Mouse (Mus musculus) megakaryocyte progenitor cell, adult 5-6 weeks (primary cell): ENCODE measurements at regions not wholly inside any gene's neighbourhood (a gene's known extent, or its start where the extent isn't known, plus 50 kb on each side); places are given as distances from the start of the nearest gene placed in this dataset.

Source experiments
- ATAC-seq: replicated peaks from 2 replicates; pipeline ENCODE4 v1.8.0; 2016; ENCODE audit warnings: mild to moderate bottlenecking, moderate TSS enrichment, inconsistent platforms; ENCODE audit not compliant: poor library complexity

DNA sequence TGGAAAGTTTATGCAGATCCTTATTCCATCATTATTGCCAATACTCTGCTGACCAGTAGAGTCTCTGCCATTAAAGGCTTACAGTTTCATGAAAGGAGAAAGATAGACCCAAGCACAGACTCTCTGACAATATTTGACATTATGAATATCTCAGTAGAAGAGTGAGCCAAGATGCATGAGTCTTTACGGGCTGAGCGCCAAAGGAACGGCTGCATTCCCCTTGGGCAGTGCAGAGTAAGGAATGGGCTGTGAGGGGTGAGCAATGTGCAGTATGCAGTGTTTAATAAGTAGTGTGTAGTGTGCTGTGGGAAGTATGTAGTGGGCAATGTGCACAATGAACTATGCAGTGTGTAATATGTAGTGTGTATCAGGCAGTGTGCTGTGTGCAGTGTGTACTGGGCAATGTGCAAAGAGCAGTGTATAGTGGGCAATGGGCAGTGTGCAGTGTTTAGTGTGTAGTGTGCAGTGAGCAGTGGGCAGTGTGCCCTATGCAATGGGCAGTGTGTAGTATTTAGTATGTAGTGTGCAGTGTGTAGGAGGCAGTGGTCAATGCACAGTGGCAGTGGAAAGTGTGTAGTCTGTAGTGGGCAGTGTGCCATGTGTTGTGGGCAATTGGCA is 671.8 kb downstream of the 5730522E02Rik start:
- ATAC-seq, result no peak

DNA sequence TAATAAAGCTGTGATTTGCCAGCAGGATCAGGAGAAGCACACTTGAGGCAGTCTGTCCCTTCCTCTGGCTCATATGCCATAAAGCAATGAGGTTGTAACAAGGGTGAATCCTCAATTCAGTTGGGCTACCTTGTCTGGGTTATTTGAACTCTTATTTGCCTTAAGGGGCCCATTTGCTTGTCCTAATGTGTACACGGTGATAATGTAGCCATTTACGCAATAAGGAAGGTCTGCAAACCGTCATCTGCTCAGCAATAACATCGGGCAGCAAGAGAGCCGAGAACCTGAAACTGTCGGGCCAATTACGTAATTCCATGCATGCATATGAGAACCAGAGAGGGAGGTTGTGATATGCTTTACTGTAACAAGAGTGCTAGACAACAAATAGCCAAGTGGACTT is 674.5 kb downstream of the 5730522E02Rik start:
- ATAC-seq, result no peak; the same call in 1 of the 2 replicates

DNA sequence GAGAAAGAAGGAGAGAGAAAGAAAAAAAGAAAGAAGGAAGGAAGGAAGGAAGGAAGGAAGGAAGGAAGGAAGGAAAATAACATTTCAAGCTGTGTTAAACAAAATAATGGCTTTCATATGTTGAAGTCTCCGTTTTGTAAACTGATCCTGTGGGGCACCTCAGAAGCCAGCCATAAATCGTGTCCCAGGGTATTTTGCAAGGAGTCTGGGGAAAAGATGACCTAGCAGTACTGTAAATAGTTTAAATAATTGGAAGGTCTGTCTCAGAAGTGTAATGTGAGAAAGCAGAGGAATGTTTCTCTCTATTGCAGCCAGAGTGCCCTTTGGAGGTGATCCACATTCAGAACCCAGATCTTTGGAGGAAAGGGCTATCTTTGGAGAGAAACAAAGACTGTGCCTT is 677.5 kb downstream of the 5730522E02Rik start:
- ATAC-seq, result no peak

DNA sequence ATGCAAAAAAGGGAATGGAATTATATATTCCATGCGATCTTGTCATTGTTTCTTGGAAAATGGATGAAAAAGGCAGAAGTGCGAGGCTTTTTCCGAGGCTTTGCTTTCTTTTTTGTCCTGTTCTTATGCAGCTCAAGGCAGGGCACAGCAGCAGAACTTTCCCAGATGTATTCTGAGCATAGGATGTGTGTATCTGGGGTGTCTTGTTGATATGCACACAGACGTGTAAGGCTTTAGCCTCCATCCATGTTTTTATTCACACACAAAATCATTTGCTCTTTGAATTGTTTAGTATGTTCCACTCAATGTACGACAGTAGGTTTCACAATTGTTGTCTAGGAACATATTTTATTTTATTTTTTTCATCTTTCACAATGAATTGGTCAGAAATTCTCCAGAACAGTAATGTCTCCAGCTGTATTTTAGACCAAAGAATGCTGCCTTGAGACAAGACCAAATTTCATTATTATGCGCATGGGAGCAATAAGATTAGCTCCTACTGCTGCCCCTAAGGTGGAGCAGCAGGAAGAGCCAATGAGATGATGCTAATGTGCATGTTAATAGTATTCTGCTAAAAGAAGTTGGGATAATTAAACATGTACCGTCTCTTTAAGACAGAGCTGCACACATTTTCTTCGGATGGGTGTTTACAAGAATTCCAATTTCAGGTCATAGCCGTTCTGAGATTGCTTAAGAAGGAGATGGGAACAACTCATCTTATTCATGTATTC is 678.7 kb downstream of the 5730522E02Rik start:
- ATAC-seq, result no peak

DNA sequence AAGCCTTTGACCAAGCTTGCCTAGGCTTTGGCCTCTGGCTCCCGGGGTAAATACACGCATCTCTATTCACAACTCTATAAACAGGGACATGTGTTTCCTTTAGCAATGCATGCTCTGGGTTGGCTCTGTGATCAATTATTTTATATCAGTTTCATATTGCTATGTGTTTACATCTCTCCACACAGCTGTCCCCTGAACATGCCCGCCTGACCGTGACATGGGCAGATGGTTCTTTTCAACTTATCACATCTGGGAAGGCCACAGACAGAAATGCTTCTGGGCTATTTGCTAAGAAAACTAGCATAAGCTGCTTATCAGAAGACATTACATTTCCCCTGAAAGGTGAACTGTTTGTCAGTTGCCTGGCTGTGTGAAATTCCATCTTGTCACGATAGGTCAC is 682.5 kb downstream of the 5730522E02Rik start:
- no peak for ATAC-seq

DNA sequence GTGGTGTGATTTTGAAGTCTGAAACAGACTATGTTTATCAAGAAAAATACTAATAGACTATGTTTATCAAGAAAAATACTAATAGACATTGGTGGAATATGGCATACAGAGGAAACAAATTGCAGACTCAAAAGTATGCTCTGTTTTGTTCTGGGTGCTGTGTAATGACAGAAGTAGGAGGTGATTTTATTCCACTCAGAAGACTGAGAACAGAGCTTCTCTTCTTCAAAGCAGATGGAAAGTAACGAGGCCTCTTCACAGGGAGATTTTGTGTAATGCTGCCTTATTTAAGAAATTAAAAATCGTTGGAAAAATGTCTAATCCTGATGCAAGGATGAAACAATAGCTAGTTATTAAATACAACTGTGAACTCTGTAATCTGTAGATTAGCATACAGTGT is 691.7 kb downstream of the 5730522E02Rik start:
- no peak for ATAC-seq

GRCm38 (mm10) chr11:25518131-25518530 is 692.4 kb downstream of the 5730522E02Rik start:
- ATAC-seq, result no peak

DNA sequence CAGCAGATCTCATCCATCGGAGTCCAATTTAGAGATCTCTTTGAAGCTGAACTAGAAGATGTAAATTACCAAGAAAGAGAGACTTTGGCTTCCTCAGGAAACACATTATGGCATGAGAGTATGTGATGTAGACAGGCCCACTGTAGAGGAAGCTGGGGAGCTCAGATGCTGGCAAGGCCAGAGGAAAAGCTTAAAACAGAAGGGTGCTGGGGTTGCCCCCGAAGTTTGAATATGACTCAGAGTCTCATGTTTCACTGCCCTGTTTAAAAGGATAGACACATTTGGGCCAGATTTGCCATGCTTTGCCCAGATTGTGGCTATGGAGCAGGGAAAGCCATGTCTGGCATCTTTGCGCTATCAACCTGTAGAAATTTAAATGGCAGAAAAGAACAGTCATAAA is 705.1 kb downstream of the 5730522E02Rik start:
- ATAC-seq, result no peak

- ATAC-seq, result no peak
Observed at GRCm38 (mm10) chr11:25473682-25474365, 736.7 kb downstream of the 5730522E02Rik start.

GRCm38 (mm10) chr11:25469819-25470218 is 740.7 kb downstream of the 5730522E02Rik start:
- ATAC-seq, result no peak

- ATAC-seq, result no peak
Observed at GRCm38 (mm10) chr11:25437206-25437605, 773.4 kb downstream of the 5730522E02Rik start.

GRCm38 (mm10) chr11:25435645-25436044 is 774.9 kb downstream of the 5730522E02Rik start:
- 0 out of 2 replicates have a peak, but pooled peaks have one; percentile 42 for ATAC-seq

DNA sequence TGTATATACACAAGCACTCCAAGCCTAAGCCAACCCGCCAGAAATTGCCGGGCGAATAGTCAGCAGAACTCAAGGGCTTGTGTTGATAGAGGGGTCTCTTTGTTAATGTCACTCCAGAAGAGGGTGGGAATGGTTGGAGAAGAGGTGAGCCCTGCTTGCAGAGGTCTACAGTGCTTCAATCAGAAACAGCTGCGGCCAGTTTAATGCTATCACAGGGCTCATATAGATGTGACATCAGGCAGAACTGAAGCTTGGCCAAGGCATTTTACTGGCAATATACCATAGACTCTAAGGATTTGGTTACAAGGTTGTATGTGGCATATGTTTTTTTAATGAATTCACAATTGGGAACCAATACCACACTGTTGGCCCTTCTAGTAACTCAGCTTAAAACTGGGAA is 787.4 kb downstream of the 5730522E02Rik start:
- ATAC-seq, result no peak

DNA sequence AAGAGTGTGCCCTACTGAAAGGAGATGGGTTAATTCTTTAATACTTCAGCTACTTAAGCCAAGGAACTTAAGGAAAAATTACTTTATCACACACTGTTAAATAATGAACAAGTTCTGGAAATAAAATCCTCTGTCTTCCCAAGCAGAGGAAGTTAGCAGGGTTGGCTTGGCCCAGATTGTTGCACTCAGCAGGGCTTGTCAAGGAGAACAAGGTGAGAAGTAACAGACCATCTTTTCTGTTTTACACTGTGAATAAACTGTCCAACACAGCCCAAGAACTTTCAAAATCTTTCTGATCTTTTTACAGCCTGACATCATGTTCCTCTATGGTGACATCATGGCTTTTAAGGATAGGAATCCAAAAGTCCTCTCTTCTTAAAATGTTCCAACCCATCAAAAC is 789.1 kb downstream of the 5730522E02Rik start:
- no peak for ATAC-seq

GRCm38 (mm10) chr11:25410403-25411090 is 800.0 kb downstream of the 5730522E02Rik start:
- no peak for ATAC-seq

GRCm38 (mm10) chr11:25391649-25392048 is 818.9 kb downstream of the 5730522E02Rik start:
- no peak for ATAC-seq

DNA sequence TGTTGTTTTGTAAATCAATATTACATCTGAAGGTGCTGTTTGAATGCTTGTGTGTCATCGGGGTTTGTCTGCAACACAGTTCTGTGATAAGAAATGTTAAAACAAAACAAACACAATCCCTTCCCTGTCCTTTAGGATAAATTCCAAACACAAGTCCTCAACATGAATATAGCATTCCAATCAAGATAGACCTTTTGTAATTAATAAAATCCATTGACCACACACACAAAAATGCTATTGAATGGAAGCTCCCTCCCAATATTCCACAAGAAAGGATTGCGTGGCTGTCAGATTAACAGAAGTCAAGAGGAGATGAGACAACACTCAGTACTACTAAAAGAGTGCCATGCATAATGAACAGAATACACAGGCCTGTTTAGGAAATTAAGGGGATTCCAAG is 843.5 kb downstream of the 5730522E02Rik start:
- ATAC-seq, result no peak

DNA sequence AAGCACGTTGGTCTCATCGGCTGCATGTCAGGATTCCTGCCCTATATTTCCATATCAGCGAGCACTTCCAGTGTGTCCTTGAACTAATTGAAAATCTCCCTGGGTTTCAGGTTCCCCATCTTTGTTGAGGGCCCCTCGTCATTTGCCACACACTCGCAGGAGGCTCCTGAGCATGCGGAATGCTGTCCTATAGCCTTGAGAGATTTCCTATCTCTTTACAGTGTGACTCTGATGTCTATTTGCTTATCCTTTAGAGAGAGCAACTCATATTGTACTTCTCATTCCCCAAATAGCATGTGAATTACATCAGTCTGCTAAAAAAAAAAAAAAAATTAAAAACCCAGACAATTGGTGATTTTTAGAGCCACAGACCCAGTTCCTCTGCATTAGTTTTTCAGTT is 845.1 kb downstream of the 5730522E02Rik start:
- no peak for ATAC-seq

- ATAC-seq, result no peak
Observed at GRCm38 (mm10) chr11:25359723-25360122, 850.8 kb downstream of the 5730522E02Rik start.

DNA sequence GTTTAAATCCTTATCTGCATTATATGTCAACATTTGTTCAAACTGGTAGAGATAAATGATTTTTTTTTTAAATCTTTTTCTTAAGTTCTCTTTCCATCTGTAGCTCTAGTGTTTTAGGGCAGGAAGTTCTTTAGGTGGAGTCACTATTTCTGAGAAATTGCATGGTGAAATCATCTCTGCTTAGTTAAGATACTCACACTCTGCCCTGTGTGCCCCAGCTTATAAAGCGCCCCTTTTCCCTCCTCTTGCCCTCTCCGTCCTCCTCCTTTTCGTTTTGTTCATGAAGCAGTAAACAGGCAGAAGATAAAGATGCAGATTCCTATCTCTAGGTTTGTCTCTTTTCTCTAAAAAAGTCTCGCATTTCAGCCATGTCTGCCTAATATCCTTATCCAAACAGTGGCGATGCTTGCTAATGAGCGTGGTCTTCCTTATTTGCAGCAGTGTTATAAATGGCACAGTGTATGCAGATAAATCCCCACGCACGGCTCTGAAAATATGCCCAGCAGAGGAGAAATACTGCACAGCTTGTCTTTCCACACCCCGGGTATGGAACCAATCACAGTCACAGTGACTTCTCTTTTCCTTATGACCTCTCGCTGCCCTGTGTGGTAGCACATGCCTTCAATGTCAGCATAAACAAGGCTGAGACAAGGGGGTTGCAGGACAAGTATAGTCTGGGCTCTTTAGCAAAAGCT is 852.7 kb downstream of the 5730522E02Rik start:
- peak; percentile 42 for ATAC-seq
